ENCODE assay signal across 23 mouse cellular contexts in the genomic region with DNA sequence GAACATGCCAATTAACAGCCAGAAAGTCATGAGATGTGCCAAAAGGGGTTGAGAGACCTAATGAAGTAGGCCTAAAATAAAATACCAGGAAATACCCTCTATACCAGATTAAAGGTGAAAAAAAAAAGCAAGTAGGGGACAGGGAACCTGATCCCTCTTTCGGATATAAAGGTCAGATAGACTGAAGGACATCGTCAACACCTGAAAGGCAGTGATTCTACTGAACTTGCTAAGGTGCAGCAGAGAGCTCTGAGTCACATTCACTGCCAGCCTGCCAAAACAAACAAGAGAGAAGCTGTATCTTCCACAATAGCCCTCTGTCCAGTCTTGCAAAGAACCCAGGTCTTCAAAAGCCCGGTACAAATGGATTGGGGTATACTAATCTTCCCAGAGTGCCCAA. TPM values are rescaled to one million over a fixed set of nuclear protein-coding genes. Genes with fewer than 3 reads are reported as not detected.
DNase-seq lines count a peak whose midpoint lies in the region; TF ChIP-seq lines count a peak whose summit lies in the region.
"Had no signal": no experiment of that assay in that cellular context is flagged by ENCODE, and none has a peak within 500 bp of the region (broad histone marks: within the 10 kb centered on the region; RNA-seq: fewer than 3 reads in every experiment).

No protein-coding gene starts in this region.

- WGBS in heart, embryonic 10.5 days: 62% methylated on average over 3 of the region's 3 CpGs
- WGBS in lung, adult 2 months: 60% methylated on average over 3 of the region's 3 CpGs

- H3K4me1 ChIP-seq in heart, embryonic 10.5 days: peaks cover 15% of the 10 kb centered on the region; the same call in 1 of the 2 replicates
- peaks cover 11% of the 10 kb centered on the region for H3K4me1 ChIP-seq in lung, adult 2 months (ENCODE audit: control insufficient read depth, insufficient read depth, low read length)
- H3K4me1 ChIP-seq: midbrain, embryonic 13.5 days; neural tube, embryonic 12.5 days had no signal

- 0 out of 2 replicates have a peak overlapping the region, but pooled peaks have one; percentile 3 for H3K27ac ChIP-seq in heart, embryonic 10.5 days
- H3K27ac ChIP-seq in layer of hippocampus, adult 2 months: 0 out of 2 replicates have a peak overlapping the region, but pooled peaks have one; percentile 36
- H3K27ac ChIP-seq: embryonic facial prominence, embryonic 15.5 days; hindbrain, embryonic 14.5 days; liver, embryonic 14.5 days; midbrain, embryonic 13.5 days; neural tube, embryonic 12.5 days had no signal

- no peaks in the 10 kb centered on the region for H3K36me3 ChIP-seq in heart, embryonic 10.5 days
- H3K36me3 ChIP-seq: embryonic facial prominence, embryonic 15.5 days; midbrain, embryonic 13.5 days had no signal

- no peak for TF ChIP-seq CTCF in layer of hippocampus, adult 2 months (conservative IDR thresholded peaks at IDR 0.05)
- TF ChIP-seq CTCF in lung, adult 2 months (IDR thresholded peaks at IDR 0.05; ENCODE audit: insufficient read depth, low read length): no peak

- DNase-seq in heart, embryonic 10.5 days (ENCODE audit: low spot score): no peak
- no peak for DNase-seq in heart, adult 9 months (ENCODE audit: low spot score in 2 of 2)
- DNase-seq in layer of hippocampus, adult 2 months (ENCODE audit: low spot score in 2 of 2): no peak
- DNase-seq in layer of hippocampus, adult 18-20 months (ENCODE audit: low spot score in 2 of 2): no peak
- peak; percentile 29 for DNase-seq in lung, postnatal 36 days
- no peak for DNase-seq in lung, adult 2 months
- DNase-seq in right cerebral cortex, postnatal 14 days: no peak
- no peak for DNase-seq in thymus, postnatal 4 days
- DNase-seq: adrenal gland, postnatal 10 days; cerebellum, adult 18-20 months; cerebellum, postnatal 25 days; forebrain, postnatal 0 days; gastrocnemius, postnatal 36 days; heart, postnatal 36 days; kidney, postnatal 14 days; right cerebral cortex, adult 18-20 months; thymus, postnatal 25 days had no signal

- no peaks in the 10 kb centered on the region for H3K27me3 ChIP-seq in heart, embryonic 10.5 days (ENCODE audit: insufficient read depth, poor library complexity, severe bottlenecking)
- H3K27me3 ChIP-seq: CH12.LX; embryonic facial prominence, embryonic 15.5 days; midbrain, embryonic 13.5 days; neural tube, embryonic 12.5 days had no signal

- no peak overlapping the region for H3K4me3 ChIP-seq in heart, embryonic 10.5 days
- H3K4me3 ChIP-seq in layer of hippocampus, adult 2 months: no peak overlapping the region
- H3K4me3 ChIP-seq in lung, adult 2 months (replicated peaks; ENCODE audit: extremely low read depth, low read depth, low read length): no peak overlapping the region
- H3K4me3 ChIP-seq: embryonic facial prominence, embryonic 15.5 days; midbrain, embryonic 13.5 days; neural tube, embryonic 12.5 days had no signal

- no peaks in the 10 kb centered on the region for H3K9me3 ChIP-seq in heart, embryonic 10.5 days
- H3K9me3 ChIP-seq: embryonic facial prominence, embryonic 15.5 days; midbrain, embryonic 13.5 days; neural tube, embryonic 12.5 days had no signal

- no peak for TF ChIP-seq POLR2A in lung, adult 2 months (IDR thresholded peaks at IDR 0.05; ENCODE audit: borderline replicate concordance, extremely low read depth, low read depth, low read length)

RNA-seq across cellular contexts. Expression of a gene that starts 32.0 kb away (rescaled TPM):
- polyA plus RNA-seq in heart, embryonic 10.5 days (2016; fragmentation: Nextera tagmentation; extraction: Ambion mirVana): 57.4 and 58.9 TPM in 2 replicates
- total RNA-seq in layer of hippocampus, adult 2 months (2021): 100 to 1,000 TPM; 231 to 247 TPM
- 100 to 1,000 TPM; 219 to 233 TPM for total RNA-seq in layer of hippocampus, adult 18-20 months (2021)
- polyA plus RNA-seq in lung, adult 2 months (2012; rRNA removed): 216 and 249 TPM in 2 replicates
